Mouse (Mus musculus): ENCODE measurements around the gene Alpl. TPM values are rescaled to one million over a fixed set of nuclear protein-coding genes. Genes with fewer than 3 reads are reported as not detected.

Gene Alpl
- polyA plus RNA-seq, 1 experiment from 2014 or later = 0.72 TPM

- H3K4me3 ChIP-seq (ENCODE audit: low read depth, low read length) = no peak overlapping the region
- no peaks in the 10 kb centered on the region for H3K36me3 ChIP-seq (ENCODE audit: control insufficient read depth, insufficient read depth)
- no peak overlapping the region for H3K27ac ChIP-seq (ENCODE audit: low read depth, low read length)
Measured at GRCm38 (mm10) chr4:137729155-137729855, 66.9 kb downstream of the Alpl start.

GRCm38 (mm10) chr4:137728399-137729154, 67.6 kb downstream of the Alpl start:
- no peaks in the 10 kb centered on the region for H3K36me3 ChIP-seq (ENCODE audit: control insufficient read depth, insufficient read depth)
- H3K9me3 ChIP-seq (ENCODE audit: control insufficient read depth) = no peaks in the 10 kb centered on the region
- H3K9ac ChIP-seq (ENCODE audit: low read depth, low read length) = no peak overlapping the region
- no peak overlapping the region for H3K27ac ChIP-seq (ENCODE audit: low read depth, low read length)
- H3K4me1 ChIP-seq (replicated peaks; ENCODE audit: control insufficient read depth, insufficient read depth, low read length) = no peaks in the 10 kb centered on the region
- no peak for TF ChIP-seq CTCF (IDR thresholded peaks at IDR 0.05; ENCODE audit: low read depth)
- no peak for ATAC-seq
- H3K4me3 ChIP-seq (ENCODE audit: low read depth, low read length) = no peak overlapping the region
- no peak overlapping the region for H3K4me2 ChIP-seq (replicated peaks; ENCODE audit: low read depth)
- H3K27me3 ChIP-seq (replicated peaks; ENCODE audit: control insufficient read depth, insufficient read depth, low read length) = peaks cover 21% of the 10 kb centered on the region
- 17% methylated on average over 17 of the region's 17 CpGs for WGBS

More at GRCm38 (mm10) chr4:137729155-137729855, 66.9 kb downstream of the Alpl start:
- WGBS = 29% methylated on average over 24 of the region's 24 CpGs
- Histone ChIP-seq H3K9ac (ENCODE audit: low read depth, low read length) (no peak overlapping the region), H3K4me1 (replicated peaks; ENCODE audit: control insufficient read depth, insufficient read depth, low read length) (no peaks in the 10 kb centered on the region), H3K27me3 (replicated peaks; ENCODE audit: control insufficient read depth, insufficient read depth, low read length) (peaks cover 21% of the 10 kb centered on the region), H3K9me3 (ENCODE audit: control insufficient read depth) (no peaks in the 10 kb centered on the region), H3K4me2 (replicated peaks; ENCODE audit: low read depth) (no peak overlapping the region)
- no peak for TF ChIP-seq CTCF (IDR thresholded peaks at IDR 0.05; ENCODE audit: low read depth)
- no peak for ATAC-seq

- no peak for TF ChIP-seq CTCF (IDR thresholded peaks at IDR 0.05; ENCODE audit: low read depth)
- H3K9ac ChIP-seq (ENCODE audit: low read depth, low read length) = no peak overlapping the region
- 13% methylated on average over 15 of the region's 18 CpGs for WGBS
- H3K27ac ChIP-seq (ENCODE audit: low read depth, low read length) = no peak overlapping the region
- ATAC-seq = no peak
- no peak overlapping the region for H3K4me3 ChIP-seq (ENCODE audit: low read depth, low read length)
- H3K27me3 ChIP-seq (replicated peaks; ENCODE audit: control insufficient read depth, insufficient read depth, low read length) = peaks cover 26% of the 10 kb centered on the region
- no peaks in the 10 kb centered on the region for H3K9me3 ChIP-seq (ENCODE audit: control insufficient read depth)
- H3K4me1 ChIP-seq (replicated peaks; ENCODE audit: control insufficient read depth, insufficient read depth, low read length) = no peaks in the 10 kb centered on the region
- H3K36me3 ChIP-seq (ENCODE audit: control insufficient read depth, insufficient read depth) = no peaks in the 10 kb centered on the region
- no peak overlapping the region for H3K4me2 ChIP-seq (replicated peaks; ENCODE audit: low read depth)
Measured at GRCm38 (mm10) chr4:137727506-137728187, 68.5 kb downstream of the Alpl start.

GRCm38 (mm10) chr4:137726739-137727505, 69.3 kb downstream of the Alpl start:
- H3K4me2 ChIP-seq (replicated peaks; ENCODE audit: low read depth) = no peak overlapping the region
- H3K4me1 ChIP-seq (replicated peaks; ENCODE audit: control insufficient read depth, insufficient read depth, low read length) = no peaks in the 10 kb centered on the region
- peaks cover 26% of the 10 kb centered on the region for H3K27me3 ChIP-seq (replicated peaks; ENCODE audit: control insufficient read depth, insufficient read depth, low read length)
- 85% methylated on average over 18 of the region's 18 CpGs for WGBS
- H3K36me3 ChIP-seq (ENCODE audit: control insufficient read depth, insufficient read depth) = no peaks in the 10 kb centered on the region
- no peak overlapping the region for H3K4me3 ChIP-seq (ENCODE audit: low read depth, low read length)
- H3K9ac ChIP-seq (ENCODE audit: low read depth, low read length) = no peak overlapping the region
- H3K9me3 ChIP-seq (ENCODE audit: control insufficient read depth) = no peaks in the 10 kb centered on the region
- TF ChIP-seq CTCF (IDR thresholded peaks at IDR 0.05; ENCODE audit: low read depth) = no peak
- ATAC-seq = no peak
- H3K27ac ChIP-seq (ENCODE audit: low read depth, low read length) = no peak overlapping the region

GRCm38 (mm10) chr4:137725541-137726145, 70.5 kb downstream of the Alpl start:
- H3K36me3 ChIP-seq (ENCODE audit: control insufficient read depth, insufficient read depth) = no peaks in the 10 kb centered on the region
- WGBS = 74% methylated on average over 13 of the region's 13 CpGs

More at GRCm38 (mm10) chr4:137725541-137726145, 70.5 kb downstream of the Alpl start:
- H3K4me1 ChIP-seq (replicated peaks; ENCODE audit: control insufficient read depth, insufficient read depth, low read length) = no peaks in the 10 kb centered on the region
- H3K4me2 ChIP-seq (replicated peaks; ENCODE audit: low read depth) = no peak overlapping the region
- H3K9me3 ChIP-seq (ENCODE audit: control insufficient read depth) = no peaks in the 10 kb centered on the region
- no peak overlapping the region for H3K27ac ChIP-seq (ENCODE audit: low read depth, low read length)
- no peak overlapping the region for H3K4me3 ChIP-seq (ENCODE audit: low read depth, low read length)
- peaks cover 26% of the 10 kb centered on the region for H3K27me3 ChIP-seq (replicated peaks; ENCODE audit: control insufficient read depth, insufficient read depth, low read length)
- no peak for ATAC-seq
- no peak for TF ChIP-seq CTCF (IDR thresholded peaks at IDR 0.05; ENCODE audit: low read depth)
- no peak overlapping the region for H3K9ac ChIP-seq (ENCODE audit: low read depth, low read length)
